Mouse (Mus musculus): ENCODE data around the gene Xpot.

Xpot gene

DNA sequence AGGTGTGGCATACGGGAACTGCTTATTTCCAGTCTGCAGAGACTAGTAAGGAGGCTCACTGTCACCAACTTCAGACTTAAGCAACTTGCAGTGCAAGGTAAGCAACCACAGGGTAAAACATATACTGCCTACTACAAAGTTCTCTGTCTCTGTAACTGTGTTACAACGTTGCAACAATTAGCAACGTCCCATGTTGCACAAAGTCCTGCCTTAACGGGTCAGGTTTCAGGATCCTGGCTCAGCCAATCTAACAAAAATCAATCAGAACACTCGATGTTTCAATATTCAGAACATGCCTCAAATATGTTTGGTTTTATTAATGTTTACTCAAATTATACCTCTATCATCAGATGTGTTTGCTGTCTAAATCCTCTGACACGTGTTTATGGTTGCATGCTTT is 3.7 kb downstream of the Xpot start:
- no peak for DNase-seq (ENCODE audit: low spot score)

DNA sequence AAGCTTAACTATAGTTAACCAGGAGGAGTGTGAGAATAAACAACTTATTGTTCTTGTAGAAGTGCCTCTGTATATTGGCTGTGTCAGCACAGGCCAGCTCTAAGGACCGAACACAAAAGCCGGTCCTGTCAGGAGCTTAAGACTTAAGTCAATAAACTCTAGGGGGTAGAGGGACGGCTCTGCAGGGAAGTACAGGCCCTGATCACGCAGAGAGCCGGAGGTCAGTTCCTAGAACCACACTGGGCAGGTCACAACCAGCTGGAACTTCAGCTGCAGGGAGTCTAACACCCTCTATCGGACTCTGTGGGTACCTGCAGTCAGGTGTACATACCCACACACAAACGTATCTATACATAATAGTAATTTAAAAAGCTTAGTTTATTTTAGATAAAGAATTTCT is 10.2 kb downstream of the Xpot start:
- no peak for DNase-seq (ENCODE audit: low spot score)

DNA sequence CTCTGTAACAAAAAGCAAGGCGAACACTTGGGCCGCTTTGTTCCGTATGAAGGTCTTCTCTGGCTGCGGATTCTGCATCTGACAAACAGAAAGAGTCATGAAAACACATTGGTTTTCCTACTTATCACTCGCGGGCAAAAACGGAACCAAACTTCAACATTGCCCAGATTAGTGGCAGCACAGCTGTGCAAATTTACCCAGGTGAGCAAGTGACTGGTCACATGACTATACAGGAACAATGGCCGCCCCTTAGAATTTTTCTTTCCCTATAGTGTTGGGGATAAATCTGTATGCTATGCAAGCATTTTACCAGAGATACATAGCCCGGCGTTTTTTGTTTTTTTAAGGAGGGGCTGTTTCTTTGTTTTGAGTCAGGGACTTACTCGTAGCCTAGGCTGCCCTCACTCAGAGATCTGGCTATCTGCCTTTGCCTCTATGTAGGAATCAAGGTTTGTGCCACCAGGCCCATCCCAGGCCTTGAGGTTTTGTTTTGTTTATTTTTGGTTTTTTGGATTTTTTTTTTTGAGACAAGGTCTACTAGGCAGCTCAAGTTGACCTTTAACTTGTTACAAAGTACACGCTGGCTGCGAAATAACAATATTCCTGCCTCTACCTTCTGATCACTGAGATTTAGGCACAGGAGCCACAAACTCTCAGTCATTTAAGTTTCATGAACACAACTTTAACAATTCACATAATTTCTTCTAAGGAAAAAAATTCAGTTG is 10.8 kb downstream of the Xpot start:
- no peak for DNase-seq (ENCODE audit: low spot score)

DNA sequence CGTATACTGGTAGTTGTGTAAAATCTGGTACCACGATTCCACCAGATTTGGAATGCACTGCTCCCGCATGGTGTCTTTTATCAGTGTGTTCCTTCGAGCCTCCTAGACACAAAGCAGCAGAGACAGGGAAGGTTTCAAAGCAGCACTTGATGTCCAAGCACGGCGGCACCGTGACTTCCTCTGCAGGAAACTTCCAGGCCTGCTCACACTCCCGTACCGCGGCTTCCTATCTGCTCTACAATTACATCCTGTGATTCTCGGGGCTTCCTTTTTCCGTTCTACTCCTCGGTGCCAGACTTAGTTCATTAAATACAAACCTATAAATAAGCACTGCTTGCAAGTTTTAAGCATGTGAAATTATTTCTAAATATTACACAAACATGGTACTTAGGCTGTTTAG is 12.6 kb downstream of the Xpot start:
- DNase-seq (ENCODE audit: low spot score): no peak

DNA sequence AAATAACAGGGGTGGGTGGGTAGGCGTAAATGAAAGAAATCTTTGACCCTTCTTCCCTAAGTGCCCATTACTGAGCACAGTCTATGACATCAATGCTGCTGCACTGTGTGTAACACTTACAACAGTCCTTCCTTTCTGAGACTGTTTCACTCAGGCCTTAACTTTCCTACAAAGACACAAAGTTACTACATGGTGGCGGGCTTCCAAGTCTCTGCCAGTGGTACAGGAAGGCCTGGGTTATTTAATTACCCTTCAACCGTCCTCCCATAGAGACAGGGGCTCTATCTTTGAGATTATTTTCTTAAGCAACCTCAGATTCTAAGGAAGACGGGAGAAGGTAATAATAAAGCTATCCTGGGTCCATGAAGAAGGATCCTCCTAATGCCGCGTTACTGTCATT is 13.7 kb downstream of the Xpot start:
- DNase-seq (ENCODE audit: low spot score): no peak

DNA sequence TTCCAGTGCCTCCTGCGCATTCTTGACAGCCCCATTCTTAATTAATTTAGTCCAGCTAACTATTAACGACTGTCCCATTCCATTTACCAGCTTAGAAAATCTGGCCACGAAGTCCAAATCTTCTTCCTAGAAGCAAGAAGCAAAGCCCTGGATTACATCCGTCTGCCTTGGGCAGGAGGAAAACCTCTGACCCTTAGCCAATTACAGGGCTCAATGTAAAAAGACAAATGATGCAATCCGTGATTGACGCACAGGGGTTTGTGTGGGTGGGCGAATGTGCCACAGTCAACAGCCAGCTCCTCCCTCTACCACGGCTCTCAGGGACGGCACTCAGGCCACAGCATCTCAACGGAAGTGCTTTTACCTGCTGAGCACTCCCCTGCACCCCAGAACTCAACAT is 14.5 kb downstream of the Xpot start:
- no peak for DNase-seq (ENCODE audit: low spot score)

DNA sequence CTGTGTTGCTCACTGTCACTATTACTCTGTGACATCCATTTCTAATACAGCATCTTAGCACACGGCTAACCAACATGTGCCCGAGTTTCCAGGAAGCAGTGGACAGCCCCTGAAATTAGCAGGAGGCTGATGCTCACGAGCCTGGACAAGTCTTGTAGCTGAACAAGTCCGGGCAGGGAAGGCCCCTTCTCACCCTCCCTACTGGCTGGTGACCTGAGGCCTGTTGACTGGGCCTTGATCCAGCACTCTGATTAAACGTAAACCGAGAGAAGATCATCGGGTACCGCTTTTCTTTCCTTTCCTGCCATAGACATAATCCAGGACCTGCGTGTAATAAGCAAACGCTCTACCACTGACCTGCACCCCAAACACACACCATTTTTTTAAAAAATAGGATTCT is 18.0 kb downstream of the Xpot start:
- no peak for DNase-seq (ENCODE audit: low spot score)

DNA sequence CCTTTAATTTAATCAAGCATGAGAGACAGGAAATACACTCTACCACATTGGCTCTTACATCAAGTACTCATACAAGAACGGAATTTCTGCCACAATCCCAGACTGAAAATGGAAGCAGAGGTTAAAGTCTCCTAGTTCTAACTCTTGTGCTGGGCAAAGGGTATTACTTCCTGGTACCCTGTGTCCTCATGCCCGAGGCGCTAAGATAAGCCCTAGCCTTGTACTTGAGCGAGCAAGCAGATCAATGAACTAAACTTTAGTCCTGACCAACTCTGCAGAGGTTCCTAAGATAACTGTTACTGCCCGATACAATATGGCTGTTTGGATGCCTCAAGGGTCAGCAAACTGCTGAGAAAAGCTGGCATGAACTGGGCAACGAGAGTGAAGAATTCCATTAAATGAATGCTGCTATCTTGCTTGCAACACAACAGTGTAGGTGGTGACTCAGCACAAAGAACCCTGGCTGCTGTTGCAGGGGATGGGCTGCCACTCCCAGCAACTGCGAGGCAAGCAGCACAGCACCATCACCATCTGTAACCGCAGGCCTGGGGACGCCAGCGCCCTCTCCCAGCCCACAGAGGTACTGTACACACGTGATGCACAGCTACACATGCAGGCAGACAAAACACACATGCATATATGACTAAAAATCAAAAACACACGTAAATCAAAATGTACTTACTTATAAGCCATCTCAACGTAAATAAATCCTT is 21.3 kb downstream of the Xpot start:
- no peak for DNase-seq (ENCODE audit: low spot score)

DNA sequence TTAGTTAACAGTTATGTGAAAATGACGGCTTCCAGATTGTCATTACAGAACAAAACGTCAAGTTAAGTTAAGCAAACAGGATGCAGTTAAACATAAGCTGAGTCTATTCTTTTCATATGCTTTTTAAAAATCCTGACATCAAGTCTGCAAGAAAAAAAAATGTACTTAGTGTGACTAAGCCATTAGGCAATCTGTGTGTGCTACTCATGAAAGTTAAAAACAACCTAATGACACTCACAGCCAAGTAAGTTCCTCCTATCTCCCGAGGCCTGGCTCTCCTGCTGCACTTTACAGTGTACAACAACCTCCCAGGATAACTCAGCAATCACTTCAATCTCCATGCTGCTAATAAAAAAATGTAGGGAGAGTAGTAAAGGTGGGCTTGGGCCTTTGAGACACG is 22.6 kb downstream of the Xpot start:
- DNase-seq (ENCODE audit: low spot score): no peak

DNA sequence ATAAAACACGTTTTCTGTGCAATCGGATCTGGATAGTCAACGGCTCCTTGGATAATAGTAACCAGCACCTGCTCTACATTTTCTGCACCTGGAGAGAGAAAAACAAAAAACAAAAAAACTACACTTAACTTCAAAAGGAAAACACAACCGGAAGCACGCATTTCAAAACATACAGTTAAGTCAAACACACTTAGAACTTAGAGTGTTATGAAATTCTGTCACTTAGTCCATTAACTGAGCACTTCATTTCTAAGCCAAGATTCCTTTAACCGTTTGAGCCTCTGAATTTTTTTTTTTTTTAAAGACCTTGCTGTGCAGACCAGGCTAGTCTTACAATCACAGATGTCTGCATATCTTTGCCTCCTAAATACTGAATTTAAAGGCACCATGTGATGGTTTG is 24.9 kb downstream of the Xpot start:
- no peak for DNase-seq (ENCODE audit: low spot score)

DNA sequence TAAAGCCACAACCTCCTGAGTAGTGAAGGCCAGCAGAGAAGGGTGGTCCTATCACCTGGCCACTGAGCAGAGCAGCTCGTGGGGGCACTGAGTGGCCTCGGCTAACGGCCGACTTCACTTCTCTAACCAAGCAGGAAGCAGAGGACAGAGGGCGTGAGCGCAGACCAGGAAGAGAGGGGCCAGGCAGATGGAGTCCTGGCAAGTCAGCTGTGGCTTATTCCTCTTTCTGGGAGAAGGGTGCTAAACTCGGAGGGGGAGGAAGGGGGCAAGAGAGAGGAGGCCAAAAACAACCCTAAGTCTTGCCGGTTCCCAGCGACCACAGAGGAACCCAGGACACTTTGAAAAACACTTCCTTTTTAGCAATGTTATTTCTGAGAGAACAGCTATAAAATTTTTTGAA is 29.6 kb downstream of the Xpot start:
- DNase-seq (ENCODE audit: low spot score): no peak

DNA sequence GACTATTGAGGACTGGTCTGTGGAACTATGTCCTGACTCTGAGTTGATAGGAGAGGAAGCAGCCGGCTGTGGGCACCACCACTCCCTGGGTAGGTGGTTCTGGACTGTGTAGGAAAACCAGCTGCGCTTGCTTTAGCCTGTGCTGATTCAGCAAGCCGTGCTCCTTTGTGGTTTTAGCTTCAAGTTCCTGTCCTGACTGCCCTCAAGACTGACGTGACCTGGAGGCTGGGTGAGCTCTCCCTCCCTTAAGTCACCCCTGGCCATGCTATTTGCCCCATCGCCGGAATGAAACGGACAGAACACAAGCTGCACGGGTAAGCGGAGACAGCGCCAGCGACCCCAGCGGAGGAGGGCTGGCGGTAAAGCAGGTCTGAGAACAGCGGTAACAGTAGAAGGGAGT is 35.0 kb downstream of the Xpot start:
- no peak for DNase-seq (ENCODE audit: low spot score)

DNA sequence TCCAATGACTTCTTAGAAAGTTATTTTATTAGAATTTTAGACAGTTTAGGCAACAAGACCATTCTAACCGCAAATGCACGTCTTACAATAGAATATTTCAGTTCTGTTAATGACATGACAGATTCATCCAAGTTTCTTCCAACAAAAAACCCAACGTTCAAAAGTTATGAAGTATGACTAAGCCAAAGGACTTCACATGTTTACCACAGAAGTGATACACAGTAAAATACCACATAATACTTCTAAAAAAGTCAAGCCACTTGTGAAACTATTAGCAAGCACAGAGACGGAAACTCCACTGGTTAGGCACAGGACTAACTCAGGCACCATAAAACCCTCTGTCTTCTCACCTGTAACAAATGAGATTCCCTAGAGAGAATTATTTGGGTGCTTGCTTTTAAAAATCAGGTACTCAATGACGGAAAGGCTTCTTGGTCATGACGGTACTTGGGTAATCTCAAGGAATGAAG is 38.7 kb downstream of the Xpot start:
- no peak for DNase-seq (ENCODE audit: low spot score)

DNA sequence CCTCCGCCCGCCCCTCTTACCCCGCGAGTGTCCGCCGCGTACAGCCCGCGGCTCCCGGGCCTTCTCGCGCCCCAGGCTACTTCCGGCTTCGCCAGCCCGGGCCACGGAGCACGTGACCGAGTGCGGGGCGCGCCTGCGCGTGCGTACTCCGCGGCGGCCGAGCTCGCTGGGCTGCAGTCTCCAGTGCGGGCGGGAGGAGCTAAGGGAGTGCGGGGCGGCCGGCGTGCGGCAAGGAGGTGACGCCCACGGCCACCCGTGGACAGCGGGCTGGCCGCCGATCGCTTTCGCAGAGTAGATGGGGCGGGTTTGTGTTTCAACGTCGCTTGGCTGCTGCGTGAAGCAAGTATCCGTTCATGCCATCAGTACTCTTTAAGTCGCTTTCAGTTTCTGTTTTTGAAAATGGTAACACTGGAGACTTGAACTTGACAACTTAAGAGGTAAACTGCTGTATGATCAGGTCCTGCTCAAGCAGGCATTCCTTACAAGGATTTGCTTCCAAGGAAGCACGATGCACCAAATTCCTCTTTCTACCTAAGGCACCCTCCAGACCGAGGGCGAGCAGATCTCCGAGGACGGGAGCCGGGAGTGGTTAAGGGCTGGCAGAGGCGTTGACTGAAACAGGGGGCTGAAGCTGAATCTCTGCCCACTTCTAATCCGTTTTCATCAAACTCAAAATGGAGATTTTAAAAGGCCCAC is 39.3 kb downstream of the Xpot start, which contains the start of gene Tbk1:
TSS of gene Tbk1 (minus strand) at position 113 of the 696 bp plus-strand sequence.
- DNase-seq (ENCODE audit: low spot score): peak; percentile 68

DNA sequence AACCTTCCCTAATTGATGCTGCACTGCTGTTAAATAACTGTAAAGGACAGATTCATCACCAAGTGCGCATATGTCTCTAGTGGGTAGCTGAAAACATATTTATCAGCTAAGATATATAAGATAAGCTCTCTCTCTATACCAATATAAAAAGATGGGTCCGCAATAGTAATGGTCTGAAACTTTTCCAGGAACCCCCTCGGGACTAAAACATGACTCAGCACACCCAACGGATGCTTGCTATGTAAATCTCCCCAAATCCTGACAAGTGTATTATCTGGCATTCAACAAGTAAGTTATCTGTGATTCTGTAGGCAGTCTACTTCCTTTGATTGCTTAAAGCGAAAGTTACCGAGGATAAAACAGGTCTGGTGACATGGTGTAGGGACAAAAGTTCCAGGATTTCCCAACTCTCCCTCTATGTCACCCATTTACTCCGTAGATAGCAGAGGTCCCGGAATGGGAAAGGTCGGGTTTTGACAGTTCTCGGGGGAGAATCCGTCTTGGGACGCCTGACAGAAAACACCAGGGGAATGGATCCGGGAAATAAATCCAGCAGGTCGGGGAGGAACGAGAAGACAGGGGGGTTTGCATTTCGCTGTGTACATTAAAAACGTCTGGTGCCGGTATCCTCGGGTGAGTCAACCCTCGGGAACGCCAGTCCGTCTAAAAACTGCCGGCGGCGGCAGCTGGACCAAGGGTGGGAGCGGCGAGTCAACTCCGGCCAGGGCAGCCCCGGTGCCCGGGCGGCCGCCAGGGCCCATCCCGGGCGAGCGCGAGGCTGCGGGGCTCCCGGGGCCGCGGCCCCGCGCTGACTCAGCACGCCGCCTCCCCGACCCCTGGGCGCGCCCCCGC is 40.1 kb downstream of the Xpot start:
- DNase-seq (ENCODE audit: low spot score): no peak

DNA sequence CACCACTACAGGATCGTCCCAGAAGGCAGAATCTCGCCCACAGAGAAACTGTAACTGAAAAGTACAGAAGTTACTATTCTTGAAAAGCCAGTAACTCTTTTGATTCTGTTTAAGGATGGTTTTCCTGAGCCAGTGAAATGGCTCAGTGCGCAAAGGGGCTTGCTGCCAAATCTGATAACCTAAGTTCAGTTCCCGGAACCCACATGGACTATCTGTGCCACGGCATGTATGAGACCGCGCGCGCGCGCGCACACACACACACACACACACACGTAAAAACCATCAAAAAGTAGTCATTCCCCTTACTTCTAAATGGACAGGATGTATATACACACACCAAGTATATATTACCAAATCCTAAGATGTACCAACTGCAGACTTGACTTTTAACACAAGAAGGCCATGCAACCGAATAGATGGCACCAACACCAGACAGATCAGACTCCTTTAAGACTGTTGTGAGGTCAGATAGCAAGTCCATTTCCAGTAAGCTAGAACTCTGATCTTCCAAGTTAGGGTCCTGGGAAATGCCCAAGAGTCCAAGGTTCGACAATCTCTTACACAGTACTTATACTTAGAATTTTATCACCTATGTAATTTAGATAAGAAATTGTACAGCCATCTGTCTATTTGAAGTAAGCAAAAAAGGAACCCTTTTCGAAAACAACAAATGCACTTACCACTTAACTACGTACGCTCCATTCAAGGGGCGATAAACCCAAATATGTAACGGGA is 40.9 kb downstream of the Xpot start:
- no peak for DNase-seq (ENCODE audit: low spot score)

DNA sequence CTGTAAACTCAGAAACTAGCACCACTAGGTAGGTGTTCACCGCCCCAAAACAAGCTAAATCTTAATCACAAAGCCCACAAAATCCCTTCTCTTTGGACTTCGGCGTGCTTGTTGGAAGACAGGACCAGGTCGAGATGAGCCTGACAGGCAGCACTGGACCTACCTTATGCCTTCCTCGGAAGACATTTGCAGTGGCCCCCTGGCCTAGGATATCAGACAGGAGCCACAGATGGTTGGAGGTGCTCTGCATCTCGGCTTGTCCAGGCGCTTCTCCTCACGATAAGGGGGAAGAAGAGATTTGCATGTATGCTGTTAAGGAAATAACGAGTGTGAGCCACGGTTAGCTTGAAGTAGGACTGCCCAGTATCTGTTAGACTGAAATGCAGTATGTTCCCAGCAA is 42.1 kb downstream of the Xpot start:
- no peak for DNase-seq (ENCODE audit: low spot score)

DNA sequence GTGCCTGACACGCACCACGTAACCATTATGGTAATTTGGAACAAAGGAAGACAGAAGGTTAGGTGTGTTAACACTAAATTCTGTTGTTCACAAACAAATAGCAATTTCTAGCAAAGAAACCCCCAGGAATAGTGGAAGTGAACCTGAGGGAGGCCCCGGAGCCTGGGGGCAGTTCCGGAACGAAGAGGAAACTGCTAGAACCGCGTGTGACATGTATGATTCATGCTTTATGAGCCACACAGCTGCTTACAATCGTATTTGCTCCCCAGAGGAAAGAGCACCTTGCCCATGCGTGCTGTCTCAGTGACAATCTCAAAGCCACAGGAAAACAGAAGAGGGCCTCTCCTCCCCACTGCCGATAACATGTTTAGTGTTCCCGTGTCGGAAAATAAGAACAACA is 43.1 kb downstream of the Xpot start:
- DNase-seq (ENCODE audit: low spot score): no peak

DNA sequence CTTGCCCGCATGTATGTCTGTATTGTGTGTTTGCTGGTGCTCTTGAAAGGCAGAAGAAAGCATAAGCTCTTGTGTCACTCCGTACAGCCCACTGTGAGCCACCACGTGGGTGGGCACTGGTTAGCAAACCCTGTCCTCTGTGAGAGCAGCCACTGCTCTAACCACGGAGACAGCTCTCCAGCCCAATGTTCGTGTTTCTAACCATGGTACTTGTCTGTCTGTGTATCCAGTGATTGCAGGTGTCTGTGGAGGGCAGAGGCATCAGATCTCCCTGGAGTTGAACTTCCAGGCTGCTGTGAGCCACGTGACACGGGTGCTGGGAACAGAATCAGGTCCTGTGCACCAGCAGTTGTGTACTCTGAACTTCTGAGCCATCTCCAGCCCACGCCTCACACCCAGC is 43.8 kb downstream of the Xpot start:
- no peak for DNase-seq (ENCODE audit: low spot score)

DNA sequence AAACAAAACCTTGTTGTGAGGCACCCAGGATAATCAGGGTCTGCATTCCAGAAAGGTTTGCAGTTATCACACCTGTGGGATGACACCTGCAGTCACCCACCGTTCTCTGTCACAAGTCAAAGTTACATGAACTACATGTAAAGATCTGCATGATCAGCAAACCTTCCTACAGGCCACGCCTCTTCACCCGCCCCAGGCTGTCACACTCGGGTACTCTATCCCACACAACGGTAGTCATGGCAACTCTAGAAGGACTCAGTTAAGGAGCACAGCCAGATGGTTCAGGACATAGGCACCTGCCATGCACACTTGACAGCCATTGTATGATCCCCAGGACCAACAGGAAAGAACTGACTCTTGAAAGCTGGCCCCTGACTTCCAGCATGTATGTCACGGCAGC is 44.7 kb downstream of the Xpot start:
- DNase-seq (ENCODE audit: low spot score): no peak

DNA sequence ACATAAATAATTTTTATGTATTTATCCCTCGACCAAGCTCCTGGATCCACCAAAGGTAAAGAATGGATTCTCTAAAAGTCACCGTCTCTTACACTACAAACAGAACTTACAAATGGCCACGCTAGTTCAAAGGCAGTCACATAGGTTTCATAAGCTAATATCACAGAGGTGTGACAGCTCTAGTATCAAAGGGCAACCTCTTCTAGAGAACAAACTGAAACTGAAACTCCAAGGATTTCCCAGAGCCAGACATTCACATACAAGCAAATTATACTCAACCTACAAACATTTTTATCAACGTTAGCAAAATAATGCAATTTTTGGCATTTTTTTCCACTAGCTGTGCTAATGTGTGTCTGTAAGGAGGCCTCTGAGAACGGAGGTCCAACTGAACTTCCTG is 45.8 kb downstream of the Xpot start:
- DNase-seq (ENCODE audit: low spot score): no peak

DNA sequence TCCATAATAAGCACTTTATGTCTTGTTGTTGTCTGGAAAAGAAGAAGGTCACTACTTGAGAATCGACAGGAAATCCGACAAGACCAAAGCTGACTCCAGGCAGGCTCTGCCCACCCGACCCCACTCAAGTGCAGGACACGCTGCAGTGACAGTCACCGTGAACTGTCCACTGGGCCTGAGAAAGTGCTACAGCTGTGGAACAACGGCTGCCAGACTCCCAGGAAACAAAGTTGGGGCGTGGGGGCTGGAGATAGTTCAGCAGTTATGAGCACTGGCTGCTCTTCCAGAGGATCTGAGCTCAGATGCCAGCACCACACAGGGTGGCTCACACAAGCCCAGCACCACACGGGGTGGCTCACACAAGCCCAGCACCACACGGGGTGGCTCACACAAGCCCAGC is 49.8 kb downstream of the Xpot start:
- no peak for DNase-seq (ENCODE audit: low spot score)
